ENCODE assay signal across 8 mouse cellular contexts in the genomic region with DNA sequence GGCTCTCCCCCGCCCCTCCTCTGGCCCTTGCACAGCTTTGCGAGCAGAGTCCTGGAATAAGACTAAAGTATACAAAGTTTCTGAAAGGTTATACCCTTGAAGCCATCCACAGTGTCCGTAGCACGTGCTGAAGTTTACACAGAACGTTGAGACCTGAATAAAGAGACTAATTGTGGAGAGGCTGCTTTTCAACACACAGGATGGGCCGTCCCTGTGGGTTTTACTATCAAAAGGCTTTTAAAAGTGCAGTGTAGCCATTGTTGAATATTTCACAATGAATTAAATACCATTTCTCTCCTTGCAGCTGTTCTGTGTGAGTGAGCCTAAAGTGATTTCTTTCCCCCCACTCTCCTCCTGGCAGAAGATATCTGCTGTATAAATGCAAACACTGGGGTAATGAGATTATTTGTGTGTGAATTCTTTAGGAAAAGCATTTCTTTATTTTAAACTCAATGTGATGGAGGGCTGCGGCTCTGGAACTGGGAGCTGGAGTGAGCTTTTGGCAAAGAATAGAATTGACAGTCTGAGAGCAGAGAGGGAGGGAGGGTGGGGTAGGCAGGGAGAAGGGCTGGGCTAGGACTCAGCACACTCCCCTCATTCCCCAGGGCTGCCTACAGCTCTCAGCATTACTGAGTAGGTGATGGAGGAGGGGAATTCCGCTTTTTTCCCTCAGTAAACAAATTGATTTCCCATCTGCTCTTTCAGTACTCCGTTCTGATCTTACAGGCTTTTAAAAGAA. TPM values are rescaled to one million over a fixed set of nuclear protein-coding genes. Genes with fewer than 3 reads are reported as not detected.
DNase-seq lines count a peak whose midpoint lies in the region; ATAC-seq and TF ChIP-seq lines count a peak whose summit lies in the region.

No protein-coding gene starts in this region.

- H3K27ac ChIP-seq in lung, embryonic 14.5 days (ENCODE audit: low read depth), result peak overlapping the region; percentile 78
- H3K27ac ChIP-seq in embryonic facial prominence, embryonic 15.5 days (replicated peaks), result peak overlapping the region; percentile 41; the same call in 1 of the 2 replicates
- no peak overlapping the region for H3K27ac ChIP-seq in hindbrain, embryonic 16.5 days (ENCODE audit: low read depth, low read length)

- no peaks in the 10 kb centered on the region for H3K36me3 ChIP-seq in lung, embryonic 14.5 days (ENCODE audit: insufficient read depth)
- H3K36me3 ChIP-seq in embryonic facial prominence, embryonic 15.5 days, result no peaks in the 10 kb centered on the region
- no peaks in the 10 kb centered on the region for H3K36me3 ChIP-seq in hindbrain, embryonic 16.5 days (ENCODE audit: control insufficient read depth, insufficient read depth, low read length)

- H3K9ac ChIP-seq in lung, embryonic 14.5 days, result no peak overlapping the region
- H3K9ac ChIP-seq in embryonic facial prominence, embryonic 15.5 days, result no peak overlapping the region
- no peak overlapping the region for H3K9ac ChIP-seq in hindbrain, embryonic 16.5 days (ENCODE audit: low read depth, low read length)

- under 1% methylated on average over 9 of the region's 9 CpGs for WGBS in lung, embryonic 14.5 days
- WGBS in embryonic facial prominence, embryonic 15.5 days, result 14% methylated on average over 9 of the region's 9 CpGs
- 4% methylated on average over 9 of the region's 9 CpGs for WGBS in hindbrain, embryonic 16.5 days

- no peaks in the 10 kb centered on the region for H3K9me3 ChIP-seq in lung, embryonic 14.5 days (ENCODE audit: low read depth, low read length)
- no peaks in the 10 kb centered on the region for H3K9me3 ChIP-seq in embryonic facial prominence, embryonic 15.5 days (replicated peaks)
- no peaks in the 10 kb centered on the region for H3K9me3 ChIP-seq in hindbrain, embryonic 16.5 days (ENCODE audit: control insufficient read depth, low read length)

- H3K27me3 ChIP-seq in lung, embryonic 14.5 days (ENCODE audit: insufficient read depth, low read length), result no peaks in the 10 kb centered on the region
- H3K27me3 ChIP-seq in embryonic facial prominence, embryonic 15.5 days, result 0 out of 2 replicates have a peak, but pooled peaks cover 2% of the 10 kb centered on the region
- H3K27me3 ChIP-seq in hindbrain, embryonic 16.5 days (replicated peaks; ENCODE audit: control insufficient read depth, insufficient read depth, low read length), result peaks cover 47% of the 10 kb centered on the region

- H3K4me2 ChIP-seq in lung, embryonic 14.5 days, result peak overlapping the region; percentile 35
- H3K4me2 ChIP-seq in embryonic facial prominence, embryonic 15.5 days (replicated peaks), result no peak overlapping the region
- no peak overlapping the region for H3K4me2 ChIP-seq in hindbrain, embryonic 16.5 days (ENCODE audit: low read length)

- TF ChIP-seq CTCF in lung, embryonic 14.5 days (IDR thresholded peaks at IDR 0.05; ENCODE audit: low read depth), result no peak

- DNase-seq in lung, embryonic 14.5 days, result peak; percentile 81
- DNase-seq in lung, postnatal 25 days (ENCODE audit: low spot score), result no peak
- peak; percentile 52 for DNase-seq in skeletal muscle tissue, adult 2 months (ENCODE audit: low read depth, low spot score)
- no peak for DNase-seq in right cerebral cortex, postnatal 14 days
- DNase-seq in layer of hippocampus, postnatal 10 days (ENCODE audit: low spot score in 2 of 2), result no peak
- no peak for DNase-seq in urinary bladder, adult 2 months (ENCODE audit: low spot score)

- ATAC-seq in lung, embryonic 14.5 days (ENCODE audit: insufficient read depth), result peak; percentile 67
- ATAC-seq in embryonic facial prominence, embryonic 15.5 days (ENCODE audit: insufficient number of reproducible peaks, low FRiP score, low TSS enrichment, low read depth), result peak; percentile 71; the same call in 1 of the 2 replicates
- ATAC-seq in hindbrain, embryonic 16.5 days, result peak; percentile 71; the same call in 1 of the 2 replicates

- no peak overlapping the region for H3K4me3 ChIP-seq in lung, embryonic 14.5 days (ENCODE audit: low read depth, low read length)
- H3K4me3 ChIP-seq in embryonic facial prominence, embryonic 15.5 days (replicated peaks), result no peak overlapping the region
- no peak overlapping the region for H3K4me3 ChIP-seq in hindbrain, embryonic 16.5 days (ENCODE audit: low read length)

- peaks cover 46% of the 10 kb centered on the region for H3K4me1 ChIP-seq in lung, embryonic 14.5 days (ENCODE audit: insufficient read depth)
- H3K4me1 ChIP-seq in embryonic facial prominence, embryonic 15.5 days, result peaks cover 31% of the 10 kb centered on the region
- H3K4me1 ChIP-seq in hindbrain, embryonic 16.5 days (ENCODE audit: control insufficient read depth, insufficient read depth, low read depth, low read length), result peaks cover 23% of the 10 kb centered on the region

RNA-seq across cellular contexts. Expression of a gene that starts 39.8 kb away (rescaled TPM):
- 79.2 and 87.6 TPM in 2 replicates for polyA plus RNA-seq in lung, embryonic 14.5 days (2014; fragmentation: Nextera tagmentation; extraction: Ambion mirVana)
- polyA plus RNA-seq in embryonic facial prominence, embryonic 15.5 days (2015; fragmentation: Nextera tagmentation; extraction: Ambion mirVana), result 39.4 and 41.7 TPM in 2 replicates
- polyA plus RNA-seq in hindbrain, embryonic 16.5 days (2015; fragmentation: Nextera tagmentation; extraction: Ambion mirVana), result 15.6 and 22.5 TPM in 2 replicates
- 10 to 100 TPM; 23.8 to 24.5 TPM for total RNA-seq in layer of hippocampus, postnatal 10 days (2021)
- polyA plus RNA-seq in urinary bladder, adult 2 months (2012; rRNA removed), result 16.5 and 17.7 TPM in 2 replicates

Comparison
In these comparisons a context has a peak if more than half of its experiments do, and no peak if none do; other contexts are left out.
1. DNase-seq: peak in lung, embryonic 14.5 days (single experiment) and skeletal muscle tissue, adult 2 months (single experiment); none in lung, postnatal 25 days (single experiment), right cerebral cortex, postnatal 14 days (single experiment), layer of hippocampus, postnatal 10 days (0 of 2) and urinary bladder, adult 2 months (single experiment).
2. Peak in every context shown above with its lines, with median percentiles within 50 percentile points of each other: ATAC-seq.